Mouse (Mus musculus) ovary, postnatal 36 days (tissue): ENCODE results near the gene Nup43.
"Not testable (repeated sequence)": the region's sequence is repeated elsewhere in the genome, so short reads cannot be mapped to it uniquely, and the experiment has no call there.

Experiments
- DNase-seq: peaks from one replicate; pipeline ENCODE4 v3.0.0; 2022; ENCODE audit warnings: low spot score, mixed read lengths

Gene Nup43

GRCm38 (mm10) chr10:7667342-7667802 is at the start of gene Nup43:
Gene Nup43, plus strand, starts transcription at chr10:7667503.
- peak; percentile 87 for DNase-seq

GRCm38 (mm10) chr10:7617556-7617955 is 49.7 kb upstream of the Nup43 start:
- not testable (repeated sequence) for DNase-seq

- no peak for DNase-seq
Measured at GRCm38 (mm10) chr10:7619821-7620241, 47.5 kb upstream of the Nup43 start.

GRCm38 (mm10) chr10:7620723-7621122 is 46.6 kb upstream of the Nup43 start:
- no peak for DNase-seq

DNA sequence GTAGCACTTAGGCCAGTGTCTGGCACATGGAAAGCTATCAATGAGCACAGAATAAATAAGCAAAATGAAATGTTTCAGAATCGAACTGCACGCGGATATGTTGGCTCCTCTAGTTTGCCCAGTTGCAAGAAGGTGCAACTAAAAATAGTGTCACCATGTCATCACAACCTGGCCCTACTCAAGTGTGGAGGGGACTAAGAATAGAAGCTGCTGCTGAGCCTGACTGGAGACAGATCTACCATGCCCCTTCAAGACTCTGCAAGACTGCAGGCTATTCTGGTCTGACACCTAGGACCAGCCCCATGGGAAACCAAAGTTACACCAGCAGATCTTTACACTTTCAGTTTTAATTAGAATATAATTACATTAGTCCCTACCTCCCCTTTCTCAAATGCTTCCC is 44.9 kb upstream of the Nup43 start:
- no peak for DNase-seq

- DNase-seq: no peak
Measured at GRCm38 (mm10) chr10:7623861-7624518, 43.3 kb upstream of the Nup43 start.

- no peak for DNase-seq
Measured at GRCm38 (mm10) chr10:7629092-7629491, 38.2 kb upstream of the Nup43 start.

DNA sequence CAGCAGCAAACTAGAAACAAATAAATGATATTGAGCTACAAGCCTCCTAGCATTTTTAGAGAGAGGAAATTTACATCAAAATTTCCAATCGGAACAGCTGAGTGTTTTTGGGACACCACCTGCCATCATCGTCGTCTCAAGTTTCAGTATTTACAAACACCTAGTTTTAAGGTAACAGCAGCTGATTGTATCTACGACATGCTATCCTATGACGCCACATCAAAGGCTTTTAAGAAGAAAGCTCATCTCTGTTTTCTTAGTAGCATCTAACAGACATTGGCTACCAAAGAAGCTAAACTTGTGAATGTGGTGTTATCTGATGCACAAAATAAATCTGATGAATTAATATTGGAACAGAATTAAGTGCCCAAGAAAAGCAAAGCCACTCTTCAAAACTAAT is 37.0 kb upstream of the Nup43 start:
- no peak for DNase-seq

DNA sequence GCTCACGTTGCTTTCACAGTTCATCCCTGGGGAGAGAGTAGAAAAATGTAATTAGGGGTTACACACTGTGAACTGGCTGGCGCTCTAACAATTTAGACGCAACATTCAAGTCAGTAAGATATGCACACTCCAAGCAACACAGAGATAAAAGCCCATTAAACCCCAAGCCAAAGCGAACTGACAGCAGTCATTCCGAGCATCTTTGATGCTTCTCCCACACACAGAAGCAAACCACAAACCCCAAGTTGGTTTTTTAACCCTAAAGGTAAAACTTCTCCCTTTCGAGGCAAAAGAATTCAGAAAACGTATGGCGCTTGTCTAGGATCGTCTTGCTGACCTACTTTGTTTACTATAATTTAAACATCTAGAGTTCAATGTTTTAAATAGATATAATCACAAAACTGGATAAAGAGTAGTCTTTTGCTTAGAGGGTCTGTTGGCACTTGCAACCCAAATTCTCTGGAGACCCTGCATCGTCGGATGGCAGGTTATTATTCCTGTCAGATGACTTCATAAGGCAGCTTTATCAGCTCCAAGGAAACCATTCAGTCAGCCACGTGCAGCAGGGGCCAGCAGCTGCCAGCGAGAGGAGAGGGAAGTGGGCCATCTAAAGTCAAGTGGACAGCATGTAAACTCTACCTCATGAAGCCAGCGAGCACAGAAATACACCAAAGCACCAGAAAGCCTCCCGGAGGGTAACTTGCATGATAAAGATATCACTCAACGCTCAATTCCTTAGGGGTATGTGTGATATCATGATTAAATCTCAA is 36.2 kb upstream of the Nup43 start:
- no peak for DNase-seq

- no peak for DNase-seq
Measured at GRCm38 (mm10) chr10:7640366-7640765, 26.9 kb upstream of the Nup43 start.

GRCm38 (mm10) chr10:7645911-7646310 is 21.4 kb upstream of the Nup43 start:
- DNase-seq: no peak

- DNase-seq: no peak
Measured at GRCm38 (mm10) chr10:7649059-7649458, 18.2 kb upstream of the Nup43 start.

DNA sequence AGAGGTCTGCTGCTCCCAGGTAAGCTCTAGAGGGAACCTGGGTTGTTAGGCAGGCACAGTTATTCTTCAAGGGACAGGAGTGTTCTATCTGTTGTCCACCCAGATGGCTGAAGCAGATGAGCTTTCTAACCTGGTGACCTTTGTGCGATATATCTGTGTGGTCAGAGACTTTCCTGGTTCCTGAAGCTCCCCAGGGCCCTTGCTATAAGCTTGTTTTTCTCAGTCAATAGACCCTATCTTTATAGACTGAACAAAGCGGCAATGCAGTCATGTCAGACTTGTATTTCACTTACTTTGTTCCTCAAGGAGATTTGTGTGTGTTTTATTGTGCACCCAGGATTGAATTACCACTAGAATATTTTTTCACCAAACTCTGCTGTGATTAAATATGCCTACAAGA is 16.2 kb upstream of the Nup43 start:
- no peak for DNase-seq

- no peak for DNase-seq
Measured at GRCm38 (mm10) chr10:7662471-7663141, 4.7 kb upstream of the Nup43 start.

GRCm38 (mm10) chr10:7663159-7664026 is 3.9 kb upstream of the Nup43 start:
- DNase-seq: peak; percentile 92

GRCm38 (mm10) chr10:7664027-7664526 is 3.2 kb upstream of the Nup43 start:
- no peak for DNase-seq

GRCm38 (mm10) chr10:7664889-7665288 is 2.4 kb upstream of the Nup43 start:
- no peak for DNase-seq

DNA sequence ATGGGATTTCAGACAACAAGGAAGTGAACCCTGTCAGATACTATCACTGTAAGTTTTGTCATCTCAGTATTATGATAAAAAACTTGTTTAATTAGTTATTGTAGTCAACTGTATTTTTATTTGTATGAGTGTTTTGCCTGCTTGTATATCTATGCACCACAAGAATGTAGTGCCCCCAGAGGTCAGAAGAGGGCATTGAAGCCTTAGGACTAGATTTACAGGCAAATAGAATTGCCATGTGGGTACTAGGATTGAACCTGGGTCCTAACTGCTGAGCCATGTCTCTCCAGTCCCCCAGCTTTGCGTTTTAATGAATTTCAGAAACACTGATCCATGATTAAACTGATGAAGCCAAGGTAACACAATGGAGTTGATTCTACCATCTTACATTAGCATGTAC is 6.4 kb downstream of the Nup43 start:
- no peak for DNase-seq

DNA sequence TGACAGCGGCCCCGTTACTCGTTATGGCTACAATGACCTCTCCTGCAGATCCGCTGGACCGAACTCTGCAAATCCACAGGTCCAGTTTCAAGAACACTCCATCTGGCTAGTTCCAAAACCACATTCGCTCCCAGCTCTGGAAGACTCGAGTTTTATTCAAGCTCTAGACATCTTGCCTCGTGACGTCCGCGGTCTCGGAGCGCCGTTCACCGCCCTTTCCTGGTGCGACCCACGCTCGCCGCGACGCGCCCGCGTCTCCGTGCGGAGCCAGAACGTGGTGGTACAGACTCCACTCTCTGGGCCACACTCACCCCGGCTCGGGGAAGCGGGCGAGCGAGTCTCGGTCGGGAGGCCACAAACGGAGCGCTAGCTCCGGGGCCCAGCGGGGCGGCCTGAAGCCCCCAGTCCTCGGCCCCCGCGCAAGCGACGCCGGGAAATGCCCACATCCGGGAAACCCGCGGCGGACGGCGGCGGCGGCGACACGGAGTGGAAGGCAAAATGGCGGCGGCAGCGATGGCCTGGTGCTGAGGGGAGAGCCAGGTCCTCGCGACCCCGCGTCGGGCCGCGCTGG is 13.5 kb downstream of the Nup43 start, which contains the start of the genes Pcmt1 and Lats1:
Gene Pcmt1 (minus strand): TSS at position 406 of the 571 bp plus-strand sequence.
Gene Lats1 (plus strand): TSS at position 484 of the 571 bp plus-strand sequence.
- DNase-seq: peak; percentile 88

- peak; percentile 77 for DNase-seq
Measured at GRCm38 (mm10) chr10:7681343-7682025, 14.2 kb downstream of the Nup43 start.

DNA sequence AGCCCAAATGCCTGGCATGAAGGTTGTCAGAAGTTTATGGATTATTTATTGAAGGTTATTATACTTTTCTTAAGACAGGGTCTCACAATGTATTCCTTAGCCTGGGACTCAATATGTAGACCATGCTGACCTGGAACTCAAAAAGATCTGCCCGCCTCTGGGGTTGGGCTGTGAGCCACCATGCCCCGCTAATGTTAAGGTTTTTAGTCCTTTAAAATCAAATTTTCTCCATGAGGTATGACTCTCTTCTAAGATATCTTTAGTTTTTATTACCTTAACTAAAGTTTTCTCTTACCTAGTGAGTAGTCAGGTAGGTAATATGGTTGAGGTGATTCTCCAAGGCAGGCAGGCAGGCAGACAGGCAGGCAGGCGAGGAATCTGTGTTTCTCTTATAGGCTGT is 14.9 kb downstream of the Nup43 start:
- no peak for DNase-seq
